Mouse (Mus musculus) T-cell, adult 66 days (primary cell): ENCODE data around the gene Gm11111. TPM values are rescaled to one million over a fixed set of nuclear protein-coding genes. Genes with fewer than 3 reads are reported as not detected.

ENCODE experiments used
- total RNA-seq, 2 experiments: library from RNA; stranded (reverse); gene quantifications; 3 replicates in 1 of 2; 4 replicates in 1 of 2; pipeline ENCODE4 v1.2.4; 2023

Gene Gm11111
- total RNA-seq: not detected

GRCm38 (mm10) chr5:98552395-98552794 lies at the start of gene Gm11111:
Gene Gm11111, plus strand, starts transcription at chr5:98552695.

Other genes with a start within 250 kb of the Gm11111 start
- gene Cfap299, start 223.4 kb upstream of the Gm11111 start, total RNA-seq: not detected